Mouse (Mus musculus) small intestine, adult 2 months (tissue): ENCODE results near the gene Cbl.

Experiments used
- CTCF ChIP-seq: fragments of 200-500 bp; IDR thresholded peaks from 2 replicates; pipeline ENCODE4 v1.5.1; 2012; ENCODE audit warnings: low read depth, mild to moderate bottlenecking, control low read depth, inconsistent platforms, low read length, moderate library complexity, mixed read lengths; ENCODE audit not compliant: insufficient replicate concordance, insufficient read length; ENCODE audit errors: extremely low read depth
- POLR2A ChIP-seq: fragments of 200-500 bp; IDR thresholded peaks from 2 replicates; pipeline ENCODE4 v1.6.1; 2012; ENCODE audit warnings: low read depth, mild to moderate bottlenecking, control low read depth, inconsistent platforms, low read length, moderate library complexity

DNA sequence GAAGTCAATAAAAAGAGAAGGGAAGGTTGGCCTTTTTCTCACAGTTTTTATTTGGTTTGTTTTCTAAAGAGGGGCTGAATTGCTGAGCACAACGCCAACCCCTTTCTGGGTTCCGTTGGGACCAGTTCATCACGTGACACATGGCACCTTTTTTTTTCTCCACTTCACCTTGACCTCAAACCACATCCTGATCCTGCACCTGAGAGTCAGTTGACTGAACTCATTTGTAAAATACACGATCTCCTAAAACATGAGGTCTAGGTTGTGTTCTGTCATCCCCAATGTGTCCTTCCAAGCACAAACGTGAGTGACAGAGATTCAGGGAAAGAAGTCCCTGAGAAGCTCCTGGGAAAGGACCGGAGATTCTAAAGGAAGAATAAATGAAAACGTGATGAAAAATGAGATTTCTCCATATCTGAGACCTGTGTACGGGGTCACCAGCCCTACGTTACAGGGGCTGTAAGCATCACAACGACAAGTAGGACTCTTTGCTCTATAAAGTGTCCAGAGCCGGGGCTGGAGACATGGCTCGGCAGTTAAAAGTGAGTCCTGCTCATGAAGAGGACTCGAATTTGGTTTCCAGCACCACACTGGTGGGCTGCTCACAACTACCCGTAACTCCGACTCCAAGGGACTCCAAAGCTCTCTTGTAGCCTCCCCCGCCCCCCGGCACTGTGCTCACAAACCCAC is 4.8 kb upstream of the Cbl start:
- TF ChIP-seq CTCF (no peak), POLR2A (no peak)
